Comparison of ENCODE assay signal across 11 mouse cellular contexts in the genomic region with DNA sequence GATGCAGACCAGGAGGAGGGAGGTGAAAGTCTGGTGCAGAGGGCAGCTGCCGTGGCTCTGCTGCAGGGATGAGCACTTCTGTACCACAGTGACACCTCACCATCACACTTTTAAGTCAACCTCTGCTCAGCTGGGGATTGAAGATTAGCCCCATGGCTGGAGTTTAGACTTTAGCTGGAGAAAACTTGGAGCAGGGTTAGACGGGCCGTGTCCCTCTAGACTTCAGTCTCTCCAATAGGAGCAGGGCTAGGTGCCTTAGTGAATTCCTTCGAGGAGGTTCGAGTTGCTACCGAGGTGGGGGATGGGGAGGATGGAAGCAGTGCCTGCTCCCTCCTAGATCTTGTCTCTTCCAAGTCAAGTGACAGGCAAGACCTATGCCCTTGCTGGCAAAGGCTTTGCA. TPM values are rescaled to one million over a fixed set of nuclear protein-coding genes. Genes with fewer than 3 reads are reported as not detected.
DNase-seq lines count a peak whose midpoint lies in the region; ATAC-seq and TF ChIP-seq lines count a peak whose summit lies in the region.
"Had no signal": no experiment of that assay in that cellular context is flagged by ENCODE, and none has a peak within 500 bp of the region (broad histone marks: within the 10 kb centered on the region; RNA-seq: fewer than 3 reads in every experiment).

No protein-coding gene starts in this region.

- H3K79me2 ChIP-seq in myocyte (ENCODE audit: control insufficient read depth, insufficient read depth): no peaks in the 10 kb centered on the region

- no peak for TF ChIP-seq POLR2A in lung, adult 2 months (IDR thresholded peaks at IDR 0.05; ENCODE audit: borderline replicate concordance, extremely low read depth, low read depth, low read length)
- TF ChIP-seq POLR2A in myocyte (IDR thresholded peaks at IDR 0.05; ENCODE audit: insufficient read length, low read depth): no peak

- H3K4me1 ChIP-seq in lung, adult 2 months (ENCODE audit: control insufficient read depth, insufficient read depth, low read length): peaks cover 17% of the 10 kb centered on the region
- peaks cover 68% of the 10 kb centered on the region for H3K4me1 ChIP-seq in embryonic facial prominence, embryonic 15.5 days
- peaks cover 10% of the 10 kb centered on the region for H3K4me1 ChIP-seq in kidney, embryonic 16.5 days (ENCODE audit: insufficient read depth, low read length)

- H3K9ac ChIP-seq in embryonic facial prominence, embryonic 15.5 days: no peak overlapping the region
- no peak overlapping the region for H3K9ac ChIP-seq in kidney, embryonic 16.5 days (replicated peaks; ENCODE audit: low read length)
- H3K9ac ChIP-seq: neural tube, embryonic 13.5 days had no signal

- no peak overlapping the region for H3K27ac ChIP-seq in embryonic facial prominence, embryonic 15.5 days (replicated peaks)
- no peak overlapping the region for H3K27ac ChIP-seq in kidney, embryonic 16.5 days (ENCODE audit: low read length)
- H3K27ac ChIP-seq: neural tube, embryonic 13.5 days had no signal

- WGBS in lung, adult 2 months: 37% methylated on average over 6 of the region's 6 CpGs
- WGBS in embryonic facial prominence, embryonic 15.5 days: 40% methylated on average over 6 of the region's 6 CpGs
- 43% methylated on average over 6 of the region's 6 CpGs for whole genome bisulfite sequencing in kidney, embryonic 16.5 days

- no peaks in the 10 kb centered on the region for H3K27me3 ChIP-seq in embryonic facial prominence, embryonic 15.5 days
- H3K27me3 ChIP-seq in kidney, embryonic 16.5 days (ENCODE audit: insufficient read depth, low read length): no peaks in the 10 kb centered on the region
- no peaks in the 10 kb centered on the region for H3K27me3 ChIP-seq in myocyte (ENCODE audit: control insufficient read depth, insufficient read depth, insufficient read length)
- H3K27me3 ChIP-seq: neural tube, embryonic 13.5 days had no signal

- DNase-seq in lung, adult 2 months: no peak
- no peak for DNase-seq in lung, postnatal 10 days
- DNase-seq in ovary, postnatal 14 days (ENCODE audit: low spot score): no peak
- no peak for DNase-seq in testis, postnatal 10 days (ENCODE audit: low spot score)
- DNase-seq in urinary bladder, adult 18-20 months (ENCODE audit: low spot score in 2 of 2): no peak
- DNase-seq: cerebellum, adult 18-20 months had no signal

- H3K9me3 ChIP-seq in embryonic facial prominence, embryonic 15.5 days (replicated peaks): no peaks in the 10 kb centered on the region
- no peaks in the 10 kb centered on the region for H3K9me3 ChIP-seq in kidney, embryonic 16.5 days (ENCODE audit: low read length)
- H3K9me3 ChIP-seq: neural tube, embryonic 13.5 days had no signal

- peak overlapping the region; percentile 75 for H3K4me3 ChIP-seq in lung, adult 2 months (replicated peaks; ENCODE audit: extremely low read depth, low read depth, low read length)
- H3K4me3 ChIP-seq in embryonic facial prominence, embryonic 15.5 days (replicated peaks): peak overlapping the region; percentile 37
- peak overlapping the region; percentile 26; the same call in 1 of the 2 replicates for H3K4me3 ChIP-seq in kidney, embryonic 16.5 days (ENCODE audit: low read length)
- peak overlapping the region; percentile 15 for H3K4me3 ChIP-seq in myocyte
- H3K4me3 ChIP-seq: neural tube, embryonic 13.5 days had no signal

- ATAC-seq in embryonic facial prominence, embryonic 15.5 days (ENCODE audit: insufficient number of reproducible peaks, low FRiP score, low TSS enrichment, low read depth): no peak
- ATAC-seq in kidney, embryonic 16.5 days (ENCODE audit: low FRiP score, low TSS enrichment): peak; percentile 76

- H3ac ChIP-seq in myocyte (ENCODE audit: control insufficient read depth, insufficient read length): no peak overlapping the region

- H3K4me2 ChIP-seq in embryonic facial prominence, embryonic 15.5 days (replicated peaks): peak overlapping the region; percentile 42
- H3K4me2 ChIP-seq in kidney, embryonic 16.5 days (replicated peaks; ENCODE audit: low read depth, low read length): no peak overlapping the region
- peak overlapping the region; percentile 74 for H3K4me2 ChIP-seq in myocyte (ENCODE audit: low read depth)

- TF ChIP-seq CTCF in lung, adult 2 months (IDR thresholded peaks at IDR 0.05; ENCODE audit: insufficient read depth, low read length): no peak

- H3K36me3 ChIP-seq in embryonic facial prominence, embryonic 15.5 days: no peaks in the 10 kb centered on the region
- H3K36me3 ChIP-seq in kidney, embryonic 16.5 days (ENCODE audit: insufficient read depth, low read length): no peaks in the 10 kb centered on the region
- no peaks in the 10 kb centered on the region for H3K36me3 ChIP-seq in myocyte (ENCODE audit: control insufficient read depth, insufficient read depth)
- H3K36me3 ChIP-seq: neural tube, embryonic 13.5 days had no signal

TF ChIP-seq in myocyte, 11 proteins besides CTCF, POLR2A, EP300 and RAD21:
- no peak for TF ChIP-seq POLR2AphosphoS2 (IDR thresholded peaks at IDR 0.05; ENCODE audit: insufficient read length, low read depth)
- TF ChIP-seq MYOD1 (IDR thresholded peaks at IDR 0.05; ENCODE audit: control insufficient read depth in 1 of 3, insufficient read length in 2 of 3, low read depth in 2 of 3): no peak
- no peak for TF ChIP-seq TCF3 (IDR thresholded peaks at IDR 0.05; ENCODE audit: insufficient read length, low read depth)
- TF ChIP-seq MAX (IDR thresholded peaks at IDR 0.05; ENCODE audit: low read depth): no peak

RNA-seq across cellular contexts. Expression of a gene that starts 1.8 kb away (rescaled TPM):
- 1,047 and 1,116 TPM in 2 replicates for polyA plus RNA-seq in lung, adult 2 months (2012; rRNA removed)
- polyA plus RNA-seq in embryonic facial prominence, embryonic 15.5 days (2015; fragmentation: Nextera tagmentation; extraction: Ambion mirVana): 118 and 123 TPM in 2 replicates
- polyA plus RNA-seq in kidney, embryonic 16.5 days (2015; fragmentation: Nextera tagmentation; extraction: Ambion mirVana): 50.8 and 69.9 TPM in 2 replicates
- 32.0 TPM for polyA plus RNA-seq in myocyte (2012; fragmentation: generic; extraction: Trizol)

RNA-seq across cellular contexts. Expression of a gene that starts 38.0 kb away (rescaled TPM):
- polyA plus RNA-seq in lung, adult 2 months (2012; rRNA removed): not detected in 2 replicates
- polyA plus RNA-seq in embryonic facial prominence, embryonic 15.5 days (2015; fragmentation: Nextera tagmentation; extraction: Ambion mirVana): not detected in 2 replicates
- polyA plus RNA-seq in kidney, embryonic 16.5 days (2015; fragmentation: Nextera tagmentation; extraction: Ambion mirVana): 0.17 and 0.18 TPM in 2 replicates
- polyA plus RNA-seq in myocyte (2012; fragmentation: generic; extraction: Trizol): not detected
- polyA plus RNA-seq: forebrain, embryonic 11.5 days; neural tube, embryonic 13.5 days had no signal

Comparison
In these comparisons a context has a peak if more than half of its experiments do, and no peak if none do; other contexts are left out.
1. H3K4me3 ChIP-seq: peak in every context shown above with its lines; median percentile 75 in lung, adult 2 months; 37 in embryonic facial prominence, embryonic 15.5 days; 26 in kidney, embryonic 16.5 days; 15 in myocyte.